ENCODE assay signal across 13 mouse cellular contexts in the genomic region with DNA sequence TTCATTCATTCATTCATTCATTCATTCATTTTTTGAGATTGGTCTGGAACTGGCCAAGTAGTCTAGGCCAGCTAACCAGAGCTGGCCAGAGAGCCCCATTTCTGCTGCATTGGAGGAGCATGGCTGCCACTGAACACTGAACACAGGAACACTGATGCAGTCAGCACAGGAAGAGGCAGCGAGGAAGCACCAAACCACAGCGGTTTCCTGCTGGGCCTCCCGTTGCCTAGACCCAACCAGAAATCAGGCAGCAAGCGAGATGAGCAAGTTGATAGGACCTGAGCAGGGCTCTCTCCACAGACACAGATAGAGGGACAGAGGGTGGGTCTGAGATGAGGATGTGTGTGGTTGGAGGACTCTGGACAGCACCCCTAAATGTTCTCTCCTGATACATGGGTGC. TPM values are rescaled to one million over a fixed set of nuclear protein-coding genes. Genes with fewer than 3 reads are reported as not detected.
DNase-seq lines count a peak whose midpoint lies in the region; TF ChIP-seq lines count a peak whose summit lies in the region.
"Had no signal": no experiment of that assay in that cellular context is flagged by ENCODE, and none has a peak within 500 bp of the region (broad histone marks: within the 10 kb centered on the region; RNA-seq: fewer than 3 reads in every experiment).

No protein-coding gene starts in this region.

- peak; percentile 4 for DNase-seq in lung, postnatal 14 days
- DNase-seq in lung, adult 2 months = no peak
- peak; percentile 90 for DNase-seq in induced T-regulatory cell, adult 2 months (ENCODE audit: low read depth)
- peak; percentile 68 to 72 for DNase-seq in natural killer cell, adult 2 months (ENCODE audit: low spot score in 2 of 2)
- peak; percentile 79 to 84 for DNase-seq in thymus, postnatal 36 days
- DNase-seq in left cerebral cortex, adult 2 months (ENCODE audit: extremely low spot score in 1 of 2, low spot score in 2 of 2) = no peak
- DNase-seq in urinary bladder, postnatal 4 days (ENCODE audit: low spot score in 2 of 2) = no peak
- no peak for DNase-seq in kidney, adult 9 months
- DNase-seq: adrenal gland, postnatal 36 days; retina, postnatal 1 day had no signal

- intact Hi-C loops in left cerebral cortex, adult 2 months (cut with DNase I) = no loop called here

- no peak overlapping the region for H3K4me3 ChIP-seq in lung, adult 2 months (replicated peaks; ENCODE audit: extremely low read depth, low read depth, low read length)
- no peak overlapping the region for H3K4me3 ChIP-seq in left cerebral cortex, adult 2 months
- H3K4me3 ChIP-seq: layer of hippocampus, adult 2 months had no signal

- no peak for TF ChIP-seq CTCF in lung, adult 2 months (IDR thresholded peaks at IDR 0.05; ENCODE audit: insufficient read depth, low read length)
- TF ChIP-seq CTCF in left cerebral cortex, adult 2 months (IDR thresholded peaks at IDR 0.05) = no peak

- WGBS in lung, adult 2 months = 52% methylated on average over 4 of the region's 4 CpGs

- H3K4me1 ChIP-seq in lung, adult 2 months (ENCODE audit: control insufficient read depth, insufficient read depth, low read length) = no peaks in the 10 kb centered on the region

- no peak for TF ChIP-seq POLR2A in lung, adult 2 months (IDR thresholded peaks at IDR 0.05; ENCODE audit: borderline replicate concordance, extremely low read depth, low read depth, low read length)

- no peak overlapping the region for H3K27ac ChIP-seq in left cerebral cortex, adult 2 months
- H3K27ac ChIP-seq: hindbrain, embryonic 14.5 days; layer of hippocampus, adult 2 months had no signal

RNA-seq across cellular contexts. Expression of gene Scn10a, which starts 24.8 kb away (rescaled TPM):
- polyA plus RNA-seq in lung, adult 2 months (2012; rRNA removed) = 0.09 and 0.32 TPM in 2 replicates
- total RNA-seq in left cerebral cortex, adult 2 months (2021) = under 1 TPM; 0.14 to 0.20 TPM
- total RNA-seq: adrenal gland, postnatal 36 days; layer of hippocampus, adult 2 months had no signal
- polyA plus RNA-seq: G1E; hindbrain, embryonic 14.5 days had no signal

Comparison
In these comparisons a context has a peak if more than half of its experiments do, and no peak if none do; other contexts are left out.
1. DNase-seq: peak in lung, postnatal 14 days (single experiment), induced T-regulatory cell, adult 2 months (single experiment), natural killer cell, adult 2 months (2 of 2) and thymus, postnatal 36 days (2 of 2); none in lung, adult 2 months (single experiment), left cerebral cortex, adult 2 months (0 of 2), urinary bladder, postnatal 4 days (0 of 2) and kidney, adult 9 months (single experiment).